Mouse (Mus musculus) erythroblast, embryonic 14.5 days (primary cell): ENCODE results near the gene Olfr988.
"Not testable (repeated sequence)": the region's sequence is repeated elsewhere in the genome, so short reads cannot be mapped to it uniquely, and the experiment has no call there.

Source experiments
- GATA1 ChIP-seq: IDR thresholded peaks from 2 replicates; pipeline ENCODE4 v1.6.1; 2012; ENCODE audit warnings: low read length, inconsistent platforms, mixed read lengths
- TAL1 ChIP-seq: IDR thresholded peaks from 3 replicates; pipeline ENCODE4 v1.6.1; 2012; ENCODE audit warnings: low read length, inconsistent platforms, mixed read lengths

DNA sequence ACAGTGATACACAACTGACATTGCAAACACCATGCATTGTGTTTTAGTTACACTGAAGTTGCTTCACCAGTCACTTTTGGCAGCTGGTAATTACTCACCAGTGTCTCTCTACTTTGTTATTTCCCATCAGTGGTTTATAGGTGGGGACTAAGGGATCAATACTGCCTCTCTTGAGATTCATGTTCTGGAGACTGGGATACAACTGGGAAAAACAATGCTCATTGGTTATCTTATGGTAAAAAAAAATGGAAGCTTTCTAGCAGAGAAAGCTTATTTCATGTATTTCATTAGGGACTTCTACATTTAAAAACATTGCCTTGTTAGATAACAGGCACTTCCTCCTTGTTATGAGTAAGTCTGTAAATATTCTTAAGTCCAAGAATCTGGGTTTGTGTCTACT lies 23.8 kb downstream of the Olfr988 start, which contains the start of gene Olfr987:
- not testable (repeated sequence) for TF ChIP-seq GATA1, TAL1
